Mouse (Mus musculus) kidney, postnatal 25 days (tissue): ENCODE data around the gene Tm4sf5.
"Not testable (repeated sequence)": the region's sequence is repeated elsewhere in the genome, so short reads cannot be mapped to it uniquely, and the experiment has no call there.

ENCODE experiments used
- DNase-seq, 2 experiments: peaks; one replicate each; pipeline ENCODE4 v3.0.0; 2021; ENCODE audit warnings: mixed read lengths in 2 of 2

Tm4sf5 gene

GRCm38 (mm10) chr11:70511242-70511641 is 6.2 kb downstream of the Tm4sf5 start:
- DNase-seq: no peak

GRCm38 (mm10) chr11:70511825-70512224 is 6.8 kb downstream of the Tm4sf5 start:
- DNase-seq: no peak

GRCm38 (mm10) chr11:70512709-70513342 is 7.8 kb downstream of the Tm4sf5 start:
- DNase-seq: no peak

GRCm38 (mm10) chr11:70513520-70513919 is 8.5 kb downstream of the Tm4sf5 start:
- DNase-seq: peak in 1 of 2 experiments; percentile 16

GRCm38 (mm10) chr11:70514288-70514687 is 9.2 kb downstream of the Tm4sf5 start, which contains the start of gene Vmo1:
Gene Vmo1, minus strand, starts transcription at chr11:70514616.
- DNase-seq: no peak

- peak in 1 of 2 experiments; percentile 40 for DNase-seq
Observed at GRCm38 (mm10) chr11:70516352-70516751, 11.3 kb downstream of the Tm4sf5 start.

- DNase-seq: no peak
Observed at GRCm38 (mm10) chr11:70518436-70518835, 13.4 kb downstream of the Tm4sf5 start.

GRCm38 (mm10) chr11:70518923-70519322 is 13.9 kb downstream of the Tm4sf5 start, which contains the start of gene Gltpd2:
Gene Gltpd2, plus strand, starts transcription at chr11:70519196.
- no peak for DNase-seq

GRCm38 (mm10) chr11:70520178-70520769 is 15.2 kb downstream of the Tm4sf5 start:
- DNase-seq: peak; percentile 40 to 60

GRCm38 (mm10) chr11:70523306-70523989 is 18.4 kb downstream of the Tm4sf5 start:
- DNase-seq: not testable (repeated sequence)

GRCm38 (mm10) chr11:70524782-70525181 is 19.7 kb downstream of the Tm4sf5 start:
- no peak for DNase-seq

GRCm38 (mm10) chr11:70525184-70525678 is 20.2 kb downstream of the Tm4sf5 start, which contains the start of gene Psmb6:
Gene Psmb6, plus strand, starts transcription at chr11:70525367.
- DNase-seq: peak; percentile 93 to 98

- no peak for DNase-seq
Observed at GRCm38 (mm10) chr11:70525726-70526125, 20.7 kb downstream of the Tm4sf5 start.

GRCm38 (mm10) chr11:70526211-70526610 is 21.2 kb downstream of the Tm4sf5 start:
- DNase-seq: no peak

- DNase-seq: no peak
Observed at GRCm38 (mm10) chr11:70528610-70529009, 23.6 kb downstream of the Tm4sf5 start.

- not testable (repeated sequence) for DNase-seq
Observed at GRCm38 (mm10) chr11:70531065-70531464, 26.0 kb downstream of the Tm4sf5 start.

- DNase-seq: no peak
Observed at GRCm38 (mm10) chr11:70532839-70533238, 27.8 kb downstream of the Tm4sf5 start, which contains the start of gene Gm40193. Gene Gm40193, minus strand, starts transcription at chr11:70532939.

- DNase-seq: no peak
Observed at GRCm38 (mm10) chr11:70539423-70539822, 34.4 kb downstream of the Tm4sf5 start.

- peak; percentile 91 to 96 for DNase-seq
Observed at GRCm38 (mm10) chr11:70539877-70540587, 35.0 kb downstream of the Tm4sf5 start, which contains the start of gene Pld2. Gene Pld2, plus strand, starts transcription at chr11:70540064.

- no peak for DNase-seq
Observed at GRCm38 (mm10) chr11:70540928-70541327, 35.9 kb downstream of the Tm4sf5 start.

GRCm38 (mm10) chr11:70541415-70541814 is 36.4 kb downstream of the Tm4sf5 start:
- DNase-seq: no peak

- DNase-seq: no peak
Observed at GRCm38 (mm10) chr11:70544496-70544895, 39.5 kb downstream of the Tm4sf5 start.

GRCm38 (mm10) chr11:70551526-70551925 is 46.5 kb downstream of the Tm4sf5 start:
- no peak for DNase-seq
